Comparison of ENCODE assay signal across 8 mouse cellular contexts in genomic region chr17:79356071-79356601, GRCm38 (mm10). TPM values are rescaled to one million over a fixed set of nuclear protein-coding genes. Genes with fewer than 3 reads are reported as not detected.
DNase-seq lines count a peak whose midpoint lies in the region; ATAC-seq and TF ChIP-seq lines count a peak whose summit lies in the region.

No protein-coding gene starts in this region.

- peak overlapping the region; percentile 98 for H3K4me2 ChIP-seq in intestine, postnatal 0 days (replicated peaks; ENCODE audit: low read depth)

- peak overlapping the region; percentile 61 for H3K4me3 ChIP-seq in ES-Bruce4 (ENCODE audit: low read depth, low read length)
- H3K4me3 ChIP-seq in forebrain, embryonic 10.5 days: peak overlapping the region; percentile 70
- H3K4me3 ChIP-seq in intestine, postnatal 0 days (ENCODE audit: low read depth, low read length): peak overlapping the region; percentile 68

- no peaks in the 10 kb centered on the region for H3K4me1 ChIP-seq in ES-Bruce4 (ENCODE audit: control insufficient read depth, insufficient read depth, low read length)
- peaks cover 35% of the 10 kb centered on the region for H3K4me1 ChIP-seq in forebrain, embryonic 10.5 days
- H3K4me1 ChIP-seq in intestine, postnatal 0 days (replicated peaks; ENCODE audit: control insufficient read depth, insufficient read depth, low read length): no peaks in the 10 kb centered on the region; the same call in 1 of the 2 replicates

- 9% methylated on average over 24 of the region's 24 CpGs for WGBS in forebrain, embryonic 10.5 days
- WGBS in intestine, postnatal 0 days: 14% methylated on average over 24 of the region's 24 CpGs

- DNase-seq in frontal cortex, adult 2 months (ENCODE audit: extremely low spot score in 1 of 2, low spot score in 1 of 2): no peak
- peak; percentile 36 for DNase-seq in forebrain, embryonic 10.5 days (ENCODE audit: extremely low spot score, low spot score)
- DNase-seq in mesoderm, embryonic 11.5 days (ENCODE audit: low read depth, low spot score): peak; percentile 57
- DNase-seq in thymus, postnatal 0 days (ENCODE audit: low spot score): peak; percentile 32
- DNase-seq in layer of hippocampus, adult 18-20 months (ENCODE audit: low spot score in 2 of 2): no peak

- no peaks in the 10 kb centered on the region for H3K9me3 ChIP-seq in ES-Bruce4 (replicated peaks; ENCODE audit: control insufficient read depth, insufficient read depth, low read length, poor library complexity, severe bottlenecking)
- no peaks in the 10 kb centered on the region for H3K9me3 ChIP-seq in forebrain, embryonic 10.5 days
- H3K9me3 ChIP-seq in intestine, postnatal 0 days (ENCODE audit: control insufficient read depth): no peaks in the 10 kb centered on the region

- no peak for TF ChIP-seq CTCF in ES-Bruce4 (IDR thresholded peaks at IDR 0.05; ENCODE audit: low read depth, low read length)
- TF ChIP-seq CTCF in intestine, postnatal 0 days (IDR thresholded peaks at IDR 0.05; ENCODE audit: low read depth): no peak

- peak overlapping the region; percentile 74 for H3K9ac ChIP-seq in ES-Bruce4 (ENCODE audit: low read depth, poor library complexity, severe bottlenecking)
- peak overlapping the region; percentile 68; the same call in 1 of the 2 replicates for H3K9ac ChIP-seq in intestine, postnatal 0 days (ENCODE audit: low read depth, low read length)

- no peak overlapping the region for H3K27ac ChIP-seq in ES-Bruce4 (ENCODE audit: insufficient read depth, low read length)
- peak overlapping the region; percentile 86; the same call in 1 of the 2 replicates for H3K27ac ChIP-seq in forebrain, embryonic 10.5 days
- no peak overlapping the region for H3K27ac ChIP-seq in intestine, postnatal 0 days (ENCODE audit: low read depth, low read length)

- TF ChIP-seq POLR2A in ES-Bruce4 (IDR thresholded peaks at IDR 0.05; ENCODE audit: insufficient read depth, low read length): no peak

- H3K36me3 ChIP-seq in ES-Bruce4 (ENCODE audit: control insufficient read depth, insufficient read depth, low read length, poor library complexity, severe bottlenecking): no peaks in the 10 kb centered on the region
- H3K36me3 ChIP-seq in forebrain, embryonic 10.5 days (replicated peaks): no peaks in the 10 kb centered on the region
- no peaks in the 10 kb centered on the region for H3K36me3 ChIP-seq in intestine, postnatal 0 days (ENCODE audit: control insufficient read depth, insufficient read depth)

- 0 out of 2 replicates have a peak, but pooled peaks cover 2% of the 10 kb centered on the region for H3K27me3 ChIP-seq in ES-Bruce4 (ENCODE audit: control insufficient read depth, insufficient read depth, low read length, poor library complexity, severe bottlenecking)
- peaks cover 68% of the 10 kb centered on the region for H3K27me3 ChIP-seq in forebrain, embryonic 10.5 days (ENCODE audit: poor library complexity, severe bottlenecking)
- no peaks in the 10 kb centered on the region; the same call in 1 of the 2 replicates for H3K27me3 ChIP-seq in intestine, postnatal 0 days (replicated peaks; ENCODE audit: control insufficient read depth, insufficient read depth, low read length)

- TF ChIP-seq EP300 in ES-Bruce4 (IDR thresholded peaks at IDR 0.05; ENCODE audit: insufficient read depth, low read depth, low read length): no peak

- ATAC-seq in frontal cortex, adult (ENCODE audit: low TSS enrichment): peak; percentile 4; the same call in 1 of the 2 replicates
- ATAC-seq in intestine, postnatal 0 days: peak; percentile 19; the same call in 1 of the 2 replicates

RNA-seq across cellular contexts. Expression of gene Cdc42ep3, which starts 1.2 kb away (rescaled TPM):
- polyA plus RNA-seq in frontal cortex, adult 2 months (2012; rRNA removed): 22.3 and 22.9 TPM in 2 replicates
- 9.6 and 10.6 TPM in 2 replicates for polyA plus RNA-seq in ES-Bruce4 (2011; ENCODE audit: insufficient read depth, insufficient read length, low read depth, missing spikeins)
- polyA plus RNA-seq in forebrain, embryonic 10.5 days (2016; fragmentation: Nextera tagmentation; extraction: Ambion mirVana): 8.6 and 9.7 TPM in 2 replicates
- polyA plus RNA-seq in intestine, postnatal 0 days (2015; fragmentation: Nextera tagmentation; extraction: Ambion mirVana): 41.0 and 46.7 TPM in 2 replicates
- polyA plus RNA-seq in thymus, postnatal 0 days (2015; fragmentation: Nextera tagmentation; extraction: Ambion mirVana): 33.4 and 41.0 TPM in 2 replicates
- total RNA-seq in layer of hippocampus, adult 18-20 months (2021): 1 to 10 TPM; 3.8 to 8.5 TPM

Comparison
In these comparisons a context has a peak if more than half of its experiments do, and no peak if none do; other contexts are left out.
1. DNase-seq: peak in forebrain, embryonic 10.5 days (single experiment), mesoderm, embryonic 11.5 days (single experiment) and thymus, postnatal 0 days (single experiment); none in frontal cortex, adult 2 months (0 of 2) and layer of hippocampus, adult 18-20 months (0 of 2).
2. Peak in every context shown above with its lines, with median percentiles within 50 percentile points of each other: H3K4me3 ChIP-seq.